Mouse (Mus musculus) erythroblast, embryonic 14.5 days (primary cell): ENCODE results near the gene Lpcat1.

Source experiments
- GATA1 ChIP-seq: IDR thresholded peaks from 2 replicates; pipeline ENCODE4 v1.6.1; 2012; ENCODE audit warnings: low read length, inconsistent platforms, mixed read lengths
- TAL1 ChIP-seq: IDR thresholded peaks from 3 replicates; pipeline ENCODE4 v1.6.1; 2012; ENCODE audit warnings: low read length, inconsistent platforms, mixed read lengths

DNA sequence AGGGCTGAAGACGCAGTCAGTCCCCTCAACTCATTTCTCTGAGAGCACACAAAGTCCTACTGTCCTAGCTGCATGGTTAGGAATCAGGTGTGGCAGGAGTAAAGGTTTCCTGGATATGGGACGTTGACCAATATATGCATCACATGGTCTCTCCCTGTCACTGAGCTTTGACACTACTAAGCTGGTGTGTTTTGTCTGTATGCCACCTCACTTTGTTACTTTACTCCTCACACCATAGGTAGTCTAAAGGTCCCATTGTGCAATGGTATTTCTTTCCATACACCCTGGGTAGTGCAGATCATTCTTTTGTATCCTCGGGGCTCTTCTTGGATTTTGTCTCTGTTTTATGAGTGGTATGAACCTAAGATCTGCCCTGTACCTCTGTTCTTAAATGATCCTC lies 66.7 kb downstream of the Lpcat1 start:
- no peak for TF ChIP-seq TAL1
- no peak for TF ChIP-seq GATA1
